Mouse (Mus musculus): ENCODE measurements around the gene Fkbp14.

Gene Fkbp14

DNA sequence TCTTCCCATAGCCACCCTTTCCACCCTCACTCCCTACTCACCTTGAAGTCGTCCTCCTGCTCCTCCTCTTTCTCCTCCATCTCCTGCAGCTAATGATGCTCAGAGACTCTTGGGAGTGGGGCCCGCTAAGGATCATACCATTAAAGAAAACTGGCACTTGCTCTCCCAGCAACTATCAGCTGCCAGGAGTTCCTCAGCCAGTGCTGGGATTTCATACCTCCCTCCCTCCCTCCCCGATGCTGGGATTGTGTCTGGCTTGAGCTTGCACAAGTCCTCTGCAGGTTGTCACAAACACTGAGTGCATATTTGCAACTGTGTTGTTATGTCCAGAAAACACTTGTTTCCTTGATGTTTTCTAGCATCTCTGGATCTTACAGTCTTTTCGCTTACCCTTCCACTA lies at the start of gene Fkbp14:
Gene Fkbp14 (minus strand): TSS at position 101 of the 400 bp plus-strand sequence.
- no peak for DNase-seq (ENCODE audit: low read depth)

GRCm38 (mm10) chr6:54643181-54643580 lies 46.1 kb upstream of the Fkbp14 start:
- DNase-seq (ENCODE audit: low read depth), result no peak

- DNase-seq (ENCODE audit: low read depth), result no peak
Observed at GRCm38 (mm10) chr6:54641953-54642352, 44.8 kb upstream of the Fkbp14 start.

DNA sequence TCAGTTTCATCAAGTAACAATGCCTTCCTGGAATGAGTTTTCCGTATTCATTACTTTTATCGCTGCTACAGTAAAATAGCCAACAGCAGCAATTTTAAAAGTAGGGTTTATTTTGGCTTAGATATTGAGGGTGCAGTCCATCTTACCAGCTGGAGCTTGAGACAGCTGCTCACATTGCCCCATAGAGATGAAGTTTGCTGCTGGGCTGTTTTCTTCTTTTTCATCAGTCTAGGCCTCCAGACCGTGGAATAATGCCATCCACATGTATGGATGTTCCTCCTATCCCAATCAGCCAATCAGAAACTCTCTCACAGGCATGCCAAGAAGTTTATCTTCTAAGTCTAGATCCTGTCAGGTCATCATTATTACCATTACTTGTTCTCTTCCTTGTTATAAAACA lies 42.8 kb upstream of the Fkbp14 start:
- no peak for DNase-seq (ENCODE audit: low read depth)

DNA sequence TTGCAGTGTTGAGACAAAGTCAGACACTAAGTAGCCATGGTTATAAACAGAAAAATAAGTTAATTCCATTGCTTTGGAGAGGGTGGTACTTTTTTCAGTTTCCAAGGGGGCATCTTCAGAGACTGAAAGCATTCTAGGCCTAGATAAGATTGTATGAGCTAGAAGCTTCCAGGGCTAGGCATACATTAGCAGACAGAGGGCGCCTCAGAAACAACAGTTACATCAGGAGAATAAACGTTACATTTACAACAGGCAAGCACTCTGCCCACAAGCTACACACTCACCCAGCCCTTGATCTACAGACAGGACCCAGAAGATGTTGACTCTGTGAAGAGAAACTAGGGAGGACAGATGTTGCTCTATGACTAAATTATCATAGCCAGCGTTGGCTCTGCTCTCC lies 34.4 kb upstream of the Fkbp14 start:
- peak; percentile 33 for DNase-seq (ENCODE audit: low read depth)

DNA sequence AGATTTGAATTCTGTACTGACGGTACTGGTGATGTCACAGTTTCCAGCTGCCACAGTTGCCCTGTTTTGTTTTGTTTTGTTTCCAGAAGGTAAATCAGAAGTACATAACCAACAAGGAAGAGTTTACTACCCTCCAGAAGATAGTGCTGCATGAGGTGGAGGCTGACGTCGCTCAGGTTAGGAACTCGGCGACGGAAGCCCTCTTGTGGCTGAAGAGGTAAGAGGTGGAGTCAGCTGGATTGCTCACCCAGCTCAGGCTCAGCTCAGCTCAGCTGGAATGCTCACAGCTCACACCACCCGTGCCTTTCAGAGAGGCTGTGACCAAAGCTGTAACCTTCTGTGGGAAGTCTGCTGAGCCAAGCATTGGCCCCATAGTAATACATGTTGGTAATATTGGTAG lies 32.6 kb upstream of the Fkbp14 start:
- DNase-seq (ENCODE audit: low read depth), result peak; percentile 39

- no peak for DNase-seq (ENCODE audit: low read depth)
Observed at GRCm38 (mm10) chr6:54628381-54628780, 31.3 kb upstream of the Fkbp14 start.

- no peak for DNase-seq (ENCODE audit: low read depth)
Observed at GRCm38 (mm10) chr6:54620357-54620756, 23.2 kb upstream of the Fkbp14 start.

DNA sequence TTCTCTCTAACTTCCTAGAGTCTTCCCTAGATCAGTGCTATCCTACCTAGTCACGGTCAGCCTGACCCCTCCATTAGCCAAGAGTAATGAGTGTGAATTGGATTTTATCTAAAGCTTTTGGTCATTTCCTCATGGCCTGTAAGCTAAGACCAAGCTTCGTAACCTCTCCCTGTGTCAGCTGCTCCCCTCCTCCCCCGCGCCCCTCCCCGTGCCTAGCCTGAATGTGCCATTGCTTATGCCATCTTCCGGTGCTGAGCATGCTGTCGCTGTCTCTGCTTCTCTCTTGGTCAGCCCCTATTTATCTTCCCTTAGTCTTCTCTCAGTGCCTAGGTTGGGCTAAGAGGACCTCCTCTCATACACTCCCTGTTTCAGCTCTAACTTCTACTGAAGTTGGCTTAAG lies 22.4 kb upstream of the Fkbp14 start:
- DNase-seq (ENCODE audit: low read depth), result no peak

DNA sequence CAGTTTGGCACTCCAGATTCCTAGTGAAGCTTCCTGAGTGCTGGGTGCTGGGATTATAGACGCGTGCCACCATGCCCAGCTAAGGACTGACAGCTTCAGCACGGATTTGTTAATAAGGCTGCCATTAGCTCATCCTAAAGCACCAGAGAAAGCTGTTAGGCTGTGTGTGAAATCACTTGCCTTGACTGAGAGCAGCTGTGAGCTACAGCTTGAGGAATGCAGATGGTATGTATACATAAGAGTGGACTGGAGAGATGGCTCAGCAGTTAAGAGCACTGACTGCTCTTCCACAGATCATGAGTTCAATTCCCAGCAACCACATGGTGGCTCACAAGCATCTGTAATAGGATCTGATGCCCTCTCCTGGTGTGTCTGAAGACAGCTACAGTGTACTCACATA lies 20.3 kb upstream of the Fkbp14 start:
- no peak for DNase-seq (ENCODE audit: low read depth)

- no peak for DNase-seq (ENCODE audit: low read depth)
Observed at GRCm38 (mm10) chr6:54606241-54606640, 9.1 kb upstream of the Fkbp14 start.

- DNase-seq (ENCODE audit: low read depth), result no peak
Observed at GRCm38 (mm10) chr6:54604001-54604715, 7.0 kb upstream of the Fkbp14 start.

- no peak for DNase-seq (ENCODE audit: low read depth)
Observed at GRCm38 (mm10) chr6:54602891-54603290, 5.8 kb upstream of the Fkbp14 start.

- no peak for DNase-seq (ENCODE audit: low read depth)
Observed at GRCm38 (mm10) chr6:54600681-54601347, 3.7 kb upstream of the Fkbp14 start.

DNA sequence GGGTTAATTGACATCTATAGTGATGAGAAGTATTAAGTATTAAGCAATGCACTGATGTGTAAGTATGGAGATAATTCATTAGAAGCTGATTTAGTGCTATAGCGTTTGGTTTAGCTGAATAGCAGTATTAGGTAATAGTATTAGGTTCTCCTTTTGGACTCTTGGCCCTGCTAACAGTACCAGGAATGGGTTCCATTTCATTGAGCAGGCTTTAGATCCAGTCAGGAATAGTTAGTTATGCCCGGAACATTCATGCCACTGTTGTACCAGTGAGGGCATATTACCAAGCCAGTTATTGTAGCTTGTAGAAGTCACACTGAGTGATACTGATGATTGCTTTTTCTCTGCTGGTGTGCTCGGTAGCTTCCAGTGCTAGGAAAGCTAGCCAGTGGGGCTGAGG lies 603 bp upstream of the Fkbp14 start:
- DNase-seq (ENCODE audit: low read depth), result no peak

- DNase-seq (ENCODE audit: low read depth), result no peak
Observed at GRCm38 (mm10) chr6:54595330-54595878, 1.7 kb downstream of the Fkbp14 start.

DNA sequence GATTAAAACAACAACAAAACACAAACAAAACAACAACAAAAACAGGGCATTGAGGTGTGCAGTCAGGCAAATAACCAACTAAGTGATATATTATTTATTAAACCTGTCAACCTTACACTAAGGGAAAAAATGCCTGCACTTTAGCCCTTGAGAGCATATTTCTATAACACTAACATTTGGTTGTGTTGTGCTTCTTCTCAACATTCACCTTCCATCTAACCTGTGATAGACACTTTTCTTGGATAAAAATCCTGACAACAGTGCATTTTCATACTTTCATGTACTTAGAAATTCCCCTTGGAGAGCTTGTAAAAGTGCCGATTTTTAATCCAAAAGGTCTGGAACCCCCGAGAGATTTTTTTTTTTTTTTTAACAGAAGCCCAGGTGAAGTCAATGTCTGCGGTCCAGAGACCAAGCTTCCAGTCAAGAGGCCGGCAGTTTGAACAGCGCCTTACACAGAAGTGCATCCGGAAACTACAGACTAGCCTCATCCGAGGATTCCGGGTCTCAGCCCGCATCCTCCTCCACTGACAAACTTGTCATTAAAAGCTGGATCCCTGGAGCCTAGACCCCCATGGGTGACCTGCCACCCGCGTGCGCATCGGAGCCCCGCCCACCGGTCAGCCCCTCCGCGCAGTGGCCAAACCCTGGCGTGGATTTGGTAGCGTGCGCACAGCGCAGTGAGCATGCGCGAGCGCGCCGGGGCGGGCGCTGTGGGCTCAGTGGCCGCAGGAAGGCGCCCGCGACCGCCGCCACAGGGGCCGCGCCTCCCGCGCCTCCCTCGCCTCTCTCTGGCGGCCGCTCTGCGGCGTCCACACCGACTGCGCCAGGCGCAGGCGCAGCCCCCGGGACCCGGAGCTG lies 2.4 kb downstream of the Fkbp14 start, which contains the start of gene Plekha8:
Gene Plekha8 (plus strand): TSS at position 643 of the 861 bp plus-strand sequence.
- peak; percentile 76 for DNase-seq (ENCODE audit: low read depth)

- DNase-seq (ENCODE audit: low read depth), result no peak
Observed at GRCm38 (mm10) chr6:54593766-54594468, 3.2 kb downstream of the Fkbp14 start.

- DNase-seq (ENCODE audit: low read depth), result peak; percentile 69
Observed at GRCm38 (mm10) chr6:54592938-54593535, 4.1 kb downstream of the Fkbp14 start.

GRCm38 (mm10) chr6:54591778-54592177 lies 5.3 kb downstream of the Fkbp14 start:
- no peak for DNase-seq (ENCODE audit: low read depth)

DNA sequence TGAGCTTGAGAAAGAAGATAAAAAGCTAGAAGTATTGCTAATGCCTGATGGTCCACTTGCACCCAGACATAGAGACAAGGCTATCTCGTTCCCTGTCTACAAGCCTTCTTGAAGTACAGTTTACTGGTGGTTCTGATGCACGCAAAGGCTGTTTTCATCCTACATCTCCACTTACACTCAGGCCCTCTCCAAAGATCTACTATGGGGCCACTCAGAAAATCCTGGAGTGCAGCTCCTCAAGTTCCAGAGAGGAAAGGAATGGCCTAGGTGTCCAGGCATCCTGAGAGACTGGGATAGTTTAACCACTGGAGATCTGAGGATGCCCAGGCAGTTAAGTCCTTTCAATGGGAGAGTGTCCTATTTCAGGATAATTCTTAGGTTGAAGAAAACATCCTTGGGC lies 6.4 kb downstream of the Fkbp14 start:
- no peak for DNase-seq (ENCODE audit: low read depth)
